Mouse (Mus musculus): ENCODE measurements around the gene Lmnb2. TPM values are rescaled to one million over a fixed set of nuclear protein-coding genes. Genes with fewer than 3 reads are reported as not detected.
A peak's percentile ranks its signal among the peaks of the same experiment; 100 is the strongest.

Lmnb2 gene
- polyA plus RNA-seq, 1 experiment from 2014 or later = 60.4 TPM

DNA sequence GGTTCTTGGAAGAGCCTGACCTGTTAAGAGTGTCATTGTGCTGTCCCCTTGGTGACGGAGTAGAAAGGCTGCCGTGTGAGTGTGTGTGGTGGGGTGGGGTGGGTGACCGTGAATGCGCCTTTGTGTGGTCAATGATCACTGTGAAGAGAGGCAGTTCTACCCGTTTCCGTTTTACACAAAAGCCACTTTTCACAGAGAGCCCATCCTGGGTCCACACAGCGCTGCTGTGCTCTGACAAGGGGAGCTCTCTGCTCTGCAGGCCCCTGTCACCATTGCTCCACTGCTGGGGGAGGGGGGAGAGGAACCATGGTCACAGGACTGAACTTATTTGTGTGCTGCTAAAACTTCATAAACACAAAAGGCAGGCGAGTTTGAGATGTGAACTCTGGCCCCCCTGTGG is 60.7 kb downstream of the Lmnb2 start:
- no peak overlapping the region for H3K9ac ChIP-seq
- no peaks in the 10 kb centered on the region for H3K27me3 ChIP-seq
- peaks cover 43% of the 10 kb centered on the region for H3K4me1 ChIP-seq
- H3K36me3 ChIP-seq = peaks cover 13% of the 10 kb centered on the region
- no peak overlapping the region for H3K4me2 ChIP-seq
- H3K9me3 ChIP-seq = no peaks in the 10 kb centered on the region
- H3K4me3 ChIP-seq = no peak overlapping the region
- no peak for ATAC-seq (ENCODE audit: borderline replicate concordance, extremely low read depth, low FRiP score, low TSS enrichment)
- peak overlapping the region; percentile 63 for H3K27ac ChIP-seq
- WGBS = 54% methylated on average over 8 of the region's 8 CpGs

GRCm38 (mm10) chr10:80856908-80857307 is 61.1 kb downstream of the Lmnb2 start:
- peak overlapping the region; percentile 63; the same call in 1 of the 2 replicates for H3K27ac ChIP-seq

DNA sequence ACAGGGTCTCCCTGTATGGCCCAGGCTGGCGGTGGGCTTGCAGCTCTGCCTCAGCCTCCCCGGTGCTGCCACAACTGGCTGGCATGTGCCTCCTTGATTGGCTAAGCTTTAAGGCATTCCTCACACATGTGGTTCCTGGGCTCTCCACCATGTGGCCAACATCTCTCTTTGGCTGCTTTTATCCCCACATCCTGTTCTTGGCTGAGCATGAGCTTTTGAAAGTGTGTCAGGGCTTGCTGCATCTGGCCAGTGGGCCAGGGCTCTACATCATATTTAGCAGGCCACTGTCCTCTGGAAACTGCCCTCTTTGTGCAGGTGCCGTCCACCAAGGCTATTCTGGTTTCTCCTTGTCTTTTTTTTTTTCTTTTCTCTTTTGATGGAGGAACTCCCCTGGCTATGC is 61.8 kb downstream of the Lmnb2 start:
- H3K27me3 ChIP-seq = no peaks in the 10 kb centered on the region
- H3K36me3 ChIP-seq = peaks cover 18% of the 10 kb centered on the region
- peaks cover 43% of the 10 kb centered on the region for H3K4me1 ChIP-seq
- ATAC-seq (ENCODE audit: borderline replicate concordance, extremely low read depth, low FRiP score, low TSS enrichment) = no peak
- no peak overlapping the region for H3K27ac ChIP-seq
- H3K9ac ChIP-seq = peak overlapping the region; percentile 79
- no peaks in the 10 kb centered on the region for H3K9me3 ChIP-seq
- peak overlapping the region; percentile 78 for H3K4me3 ChIP-seq
- peak overlapping the region; percentile 99 for H3K4me2 ChIP-seq
- 39% methylated on average over 3 of the region's 3 CpGs for WGBS

More at GRCm38 (mm10) chr10:80856908-80857307, 61.1 kb downstream of the Lmnb2 start:
- ATAC-seq (ENCODE audit: borderline replicate concordance, extremely low read depth, low FRiP score, low TSS enrichment) = no peak
- Histone ChIP-seq H3K36me3 (peaks cover 18% of the 10 kb centered on the region), H3K9me3 (no peaks in the 10 kb centered on the region), H3K9ac (peak overlapping the region; percentile 79; the same call in 1 of the 2 replicates), H3K4me3 (no peak overlapping the region; the same call in 1 of the 2 replicates), H3K27me3 (no peaks in the 10 kb centered on the region), H3K4me1 (peaks cover 43% of the 10 kb centered on the region), H3K4me2 (peak overlapping the region; percentile 99; the same call in 1 of the 2 replicates)
- 65% methylated on average over 5 of the region's 5 CpGs for WGBS

DNA sequence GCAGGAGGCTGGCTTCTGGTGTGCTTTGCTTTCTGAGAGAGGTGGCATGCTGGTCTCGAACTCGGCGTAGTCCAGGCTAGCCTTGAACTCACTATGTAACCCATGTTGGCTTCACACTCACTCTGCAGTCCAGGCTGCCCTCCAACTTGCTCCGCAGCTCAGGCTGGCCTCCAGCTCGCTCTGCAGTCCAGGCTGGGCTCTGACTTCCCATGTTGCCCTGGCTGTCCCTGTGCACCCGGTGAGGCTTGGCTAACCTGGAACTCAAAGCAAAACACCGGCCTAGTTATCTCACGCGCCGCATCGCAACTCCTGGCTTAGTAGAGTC is 62.3 kb downstream of the Lmnb2 start:
- peak overlapping the region; percentile 79 for H3K9ac ChIP-seq
- ATAC-seq (ENCODE audit: borderline replicate concordance, extremely low read depth, low FRiP score, low TSS enrichment) = no peak
- no peaks in the 10 kb centered on the region for H3K9me3 ChIP-seq
- peaks cover 43% of the 10 kb centered on the region for H3K4me1 ChIP-seq
- H3K27me3 ChIP-seq = no peaks in the 10 kb centered on the region
- H3K36me3 ChIP-seq = peaks cover 20% of the 10 kb centered on the region
- peak overlapping the region; percentile 78 for H3K4me3 ChIP-seq
- no peak overlapping the region for H3K27ac ChIP-seq
- 16% methylated on average over 11 of the region's 11 CpGs for WGBS
- H3K4me2 ChIP-seq = peak overlapping the region; percentile 99

- H3K27ac ChIP-seq = no peak within 1 kb of the TSS
- peak within 1 kb of the TSS; percentile 78 for H3K4me3 ChIP-seq
- under 1% methylated on average over 81 of the region's 81 CpGs for WGBS
- H3K9me3 ChIP-seq = no peaks in the 10 kb centered on the region
- peaks cover 20% of the 10 kb centered on the region for H3K36me3 ChIP-seq
- peak; percentile 74 for ATAC-seq (ENCODE audit: borderline replicate concordance, extremely low read depth, low FRiP score, low TSS enrichment)
- H3K9ac ChIP-seq = peak within 1 kb of the TSS; percentile 79
- peaks cover 43% of the 10 kb centered on the region for H3K4me1 ChIP-seq
- H3K4me2 ChIP-seq = peak within 1 kb of the TSS; percentile 99
- no peaks in the 10 kb centered on the region for H3K27me3 ChIP-seq
Measured at GRCm38 (mm10) chr10:80854913-80855748, 62.9 kb downstream of the Lmnb2 start, which contains the start of the genes Lsm7 and Sppl2b. Lsm7 (minus strand) TSS chr10:80855209. Sppl2b (plus strand) TSS chr10:80855275.

Other genes with a start within 250 kb of the Lmnb2 start
- 99.8 and 104 TPM in 2 replicates for gene Mknk2, start 240.1 kb downstream of the Lmnb2 start, polyA plus RNA-seq (2015; fragmentation: Nextera tagmentation; extraction: Ambion mirVana)
- 44.5 and 44.7 TPM in 2 replicates for gene Mob3a, start 216.3 kb downstream of the Lmnb2 start, polyA plus RNA-seq (2015; fragmentation: Nextera tagmentation; extraction: Ambion mirVana)
- 19.8 and 23.0 TPM in 2 replicates for gene Izumo4, start 216.1 kb downstream of the Lmnb2 start, polyA plus RNA-seq (2015; fragmentation: Nextera tagmentation; extraction: Ambion mirVana)
- 68.2 and 72.4 TPM in 2 replicates for gene Ap3d1, start 176.0 kb downstream of the Lmnb2 start, polyA plus RNA-seq (2015; fragmentation: Nextera tagmentation; extraction: Ambion mirVana)
- 15.5 and 18.3 TPM in 2 replicates for gene Dot1l, start 163.0 kb downstream of the Lmnb2 start, polyA plus RNA-seq (2015; fragmentation: Nextera tagmentation; extraction: Ambion mirVana)
- gene Sf3a2, start 120.0 kb downstream of the Lmnb2 start, polyA plus RNA-seq (2015; fragmentation: Nextera tagmentation; extraction: Ambion mirVana) = 60.1 and 64.7 TPM in 2 replicates
- gene Plekhj1, start 119.6 kb downstream of the Lmnb2 start, polyA plus RNA-seq (2015; fragmentation: Nextera tagmentation; extraction: Ambion mirVana) = 116 and 118 TPM in 2 replicates
- gene Amh, start 113.0 kb downstream of the Lmnb2 start, polyA plus RNA-seq (2015; fragmentation: Nextera tagmentation; extraction: Ambion mirVana) = 0.09 and 0.13 TPM in 2 replicates
- gene Jsrp1, start 104.7 kb downstream of the Lmnb2 start, polyA plus RNA-seq (2015; fragmentation: Nextera tagmentation; extraction: Ambion mirVana) = 0.74 and 1.5 TPM in 2 replicates
- gene Oaz1, start 91.6 kb downstream of the Lmnb2 start, polyA plus RNA-seq (2015; fragmentation: Nextera tagmentation; extraction: Ambion mirVana) = 1,965 and 1,985 TPM in 2 replicates
- gene Lingo3, start 74.2 kb downstream of the Lmnb2 start, polyA plus RNA-seq (2015; fragmentation: Nextera tagmentation; extraction: Ambion mirVana) = 0.05 and 0.31 TPM in 2 replicates
- gene Lsm7, start 63.0 kb downstream of the Lmnb2 start, polyA plus RNA-seq (2015; fragmentation: Nextera tagmentation; extraction: Ambion mirVana) = 254 and 281 TPM in 2 replicates
- gene Sppl2b, start 63.0 kb downstream of the Lmnb2 start, polyA plus RNA-seq (2015; fragmentation: Nextera tagmentation; extraction: Ambion mirVana) = 39.1 and 40.8 TPM in 2 replicates
- not detected in 2 replicates for gene Tmprss9, start 46.4 kb downstream of the Lmnb2 start, polyA plus RNA-seq (2015; fragmentation: Nextera tagmentation; extraction: Ambion mirVana)
- gene Timm13, start 17.3 kb downstream of the Lmnb2 start, polyA plus RNA-seq (2015; fragmentation: Nextera tagmentation; extraction: Ambion mirVana) = 305 and 307 TPM in 2 replicates
- 42.7 and 42.9 TPM in 2 replicates for gene Gadd45b, start 11.8 kb upstream of the Lmnb2 start, polyA plus RNA-seq (2015; fragmentation: Nextera tagmentation; extraction: Ambion mirVana)
- 5.3 and 6.6 TPM in 2 replicates for gene Gng7, start 96.7 kb upstream of the Lmnb2 start, polyA plus RNA-seq (2015; fragmentation: Nextera tagmentation; extraction: Ambion mirVana)
- gene Diras1, start 107.4 kb upstream of the Lmnb2 start, polyA plus RNA-seq (2015; fragmentation: Nextera tagmentation; extraction: Ambion mirVana) = 0.11 and 0.30 TPM in 2 replicates
- 17.2 and 20.5 TPM in 2 replicates for gene Slc39a3, start 119.2 kb upstream of the Lmnb2 start, polyA plus RNA-seq (2015; fragmentation: Nextera tagmentation; extraction: Ambion mirVana)
- 192 TPM in 2 replicates for gene Sgta, start 141.9 kb upstream of the Lmnb2 start, polyA plus RNA-seq (2015; fragmentation: Nextera tagmentation; extraction: Ambion mirVana)
- 51.7 and 54.3 TPM in 2 replicates for gene Thop1, start 151.8 kb upstream of the Lmnb2 start, polyA plus RNA-seq (2015; fragmentation: Nextera tagmentation; extraction: Ambion mirVana)
- gene Creb3l3, start 180.6 kb upstream of the Lmnb2 start, polyA plus RNA-seq (2015; fragmentation: Nextera tagmentation; extraction: Ambion mirVana) = 0.31 and 0.35 TPM in 2 replicates
- gene Map2k2, start 187.7 kb upstream of the Lmnb2 start, polyA plus RNA-seq (2015; fragmentation: Nextera tagmentation; extraction: Ambion mirVana) = 178 and 180 TPM in 2 replicates
- 34.1 and 36.9 TPM in 2 replicates for gene Zbtb7a, start 217.0 kb upstream of the Lmnb2 start, polyA plus RNA-seq (2015; fragmentation: Nextera tagmentation; extraction: Ambion mirVana)
- gene Pias4, start 249.7 kb upstream of the Lmnb2 start, polyA plus RNA-seq (2015; fragmentation: Nextera tagmentation; extraction: Ambion mirVana) = 41.0 and 47.5 TPM in 2 replicates